Mouse (Mus musculus) embryonic stem cell, embryonic (primary cell): ENCODE measurements around the gene Abca16.

Experiments used
- CTCF ChIA-PET, 4 experiments: fragments of 300-600 bp in 2 of 4; fragments of 350-600 bp in 2 of 4; sonication (Branson Sonifier 250); formaldehyde crosslinking; loops; one replicate each; lab custom pipeline; 2022; ENCODE audit warnings: inconsistent platforms in 2 of 4; lab: Charles Lee
- POLR2A ChIA-PET, 4 experiments: fragments of 300-600 bp in 2 of 4; fragments of 350-600 bp in 2 of 4; sonication (Branson Sonifier 250); formaldehyde crosslinking; loops; one replicate each; lab custom pipeline; 2022; ENCODE audit warnings: antibody characterized with exemption in 4 of 4, inconsistent platforms in 1 of 4; lab: Charles Lee

Abca16 gene

GRCm38 (mm10) chr7:120409447-120409846, at the start of gene Abca16:
Gene Abca16, plus strand, starts transcription at chr7:120409647.
- ChIA-PET POLR2A (interaction anchor here in 1 of 4 experiments (1.0 kb wide), 1 partner anchor 96 kb away, joined by 3 read pairs; no protein-coding TSS in a partner anchor), CTCF (no interaction called here)

GRCm38 (mm10) chr7:120361159-120361558, 48.3 kb upstream of the Abca16 start:
- ChIA-PET POLR2A (no interaction called here), CTCF (interaction anchor here in 1 of 4 experiments (0.5 to 0.8 kb wide), 2 partner anchors 95 to 925 kb away, joined by 3 read pairs; no protein-coding TSS in a partner anchor)

- POLR2A ChIA-PET = no interaction called here
- CTCF ChIA-PET = no interaction called here
Observed at GRCm38 (mm10) chr7:120412391-120412790, 2.9 kb downstream of the Abca16 start.

GRCm38 (mm10) chr7:120426625-120427024, 17.2 kb downstream of the Abca16 start:
- CTCF ChIA-PET = no interaction called here

GRCm38 (mm10) chr7:120431464-120431863, 22.0 kb downstream of the Abca16 start:
- ChIA-PET CTCF (no interaction called here), POLR2A (no interaction called here)

More at GRCm38 (mm10) chr7:120426625-120427024, 17.2 kb downstream of the Abca16 start:
- POLR2A ChIA-PET = no interaction called here

- POLR2A ChIA-PET = interaction anchor here in 1 of 4 experiments (0.6 kb wide), 1 partner anchor 340 kb away, joined by 4 read pairs; no protein-coding TSS in a partner anchor
Observed at GRCm38 (mm10) chr7:120503891-120504662, 94.6 kb downstream of the Abca16 start.

GRCm38 (mm10) chr7:120504663-120504979, 95.2 kb downstream of the Abca16 start:
- ChIA-PET CTCF (no interaction called here), POLR2A (interaction anchor here in 2 of 4 experiments (1.2 to 1.5 kb wide), 3 partner anchors 95 to 209 kb away, joined by 3 to 5 read pairs (median 3); partner anchors contain the start of genes Abca16 (in 1 of the 2) and Uqcrc2 (in 1 of the 2))

More at GRCm38 (mm10) chr7:120503891-120504662, 94.6 kb downstream of the Abca16 start:
- CTCF ChIA-PET = no interaction called here

- POLR2A ChIA-PET = interaction anchor here in 1 of 4 experiments (0.7 kb wide), 1 partner anchor 40 kb away, joined by 3 read pairs; no protein-coding TSS in a partner anchor
- CTCF ChIA-PET = no interaction called here
Observed at GRCm38 (mm10) chr7:120534805-120535204, 125.4 kb downstream of the Abca16 start.

GRCm38 (mm10) chr7:120552479-120553180, 143.2 kb downstream of the Abca16 start:
- POLR2A ChIA-PET = no interaction called here
- CTCF ChIA-PET = no interaction called here

- POLR2A ChIA-PET = no interaction called here
Observed at GRCm38 (mm10) chr7:120553181-120553551, 143.7 kb downstream of the Abca16 start.

GRCm38 (mm10) chr7:120567366-120567765, 157.9 kb downstream of the Abca16 start:
- POLR2A ChIA-PET = no interaction called here
- CTCF ChIA-PET = no interaction called here

More at GRCm38 (mm10) chr7:120553181-120553551, 143.7 kb downstream of the Abca16 start:
- CTCF ChIA-PET = no interaction called here

- POLR2A ChIA-PET = no interaction called here
Observed at GRCm38 (mm10) chr7:120576520-120576919, 167.1 kb downstream of the Abca16 start.

More at GRCm38 (mm10) chr7:120576520-120576919, 167.1 kb downstream of the Abca16 start:
- CTCF ChIA-PET = no interaction called here
